Mouse (Mus musculus) kidney, adult 11 months (tissue): ENCODE measurements around the gene Pgpep1.

Experiments used
- DNase-seq: peaks from one replicate; pipeline ENCODE4 v3.0.0; 2022

Gene Pgpep1

DNA sequence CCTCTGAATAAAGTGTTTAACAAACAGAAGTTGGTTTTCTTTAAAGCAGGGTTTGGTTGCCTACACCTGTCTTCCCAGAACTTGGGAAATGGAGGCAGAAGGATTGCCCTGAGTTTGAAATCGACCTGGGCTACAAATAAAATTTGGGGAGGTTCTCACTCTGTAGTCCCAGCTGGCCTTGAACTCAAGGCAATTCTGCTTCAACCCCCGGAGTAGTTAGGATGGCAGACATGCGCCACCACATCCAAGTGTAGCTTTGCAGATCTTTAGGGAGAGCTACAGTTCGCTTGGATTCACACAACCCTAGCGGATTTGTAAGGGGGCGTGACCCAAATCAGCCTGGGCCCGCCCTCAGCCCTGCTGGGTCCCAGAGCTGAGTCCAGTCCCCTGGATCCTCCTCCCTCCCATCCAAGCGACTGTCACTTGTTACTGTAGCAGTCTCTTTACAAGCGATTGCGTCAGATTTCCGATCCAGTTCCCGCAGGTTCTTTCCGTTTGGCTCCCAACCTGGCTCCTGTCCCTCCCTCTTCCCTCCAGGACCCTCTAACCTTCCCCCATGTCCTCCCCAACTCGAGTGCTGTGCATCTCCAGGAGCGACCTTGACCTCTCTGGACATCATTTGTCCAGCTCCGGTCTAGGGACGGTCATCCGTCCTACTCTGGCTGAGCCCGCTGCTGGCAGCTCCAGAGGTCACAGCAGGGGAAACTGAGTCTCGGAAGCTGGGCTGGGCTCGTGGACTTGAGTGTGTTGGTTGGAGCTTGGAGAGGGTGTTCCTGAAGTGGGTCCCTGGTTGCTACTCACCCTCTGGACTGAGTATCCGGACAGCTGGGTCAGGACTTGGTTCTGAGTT is 29.4 kb downstream of the Pgpep1 start:
- DNase-seq, result peak; percentile 83

DNA sequence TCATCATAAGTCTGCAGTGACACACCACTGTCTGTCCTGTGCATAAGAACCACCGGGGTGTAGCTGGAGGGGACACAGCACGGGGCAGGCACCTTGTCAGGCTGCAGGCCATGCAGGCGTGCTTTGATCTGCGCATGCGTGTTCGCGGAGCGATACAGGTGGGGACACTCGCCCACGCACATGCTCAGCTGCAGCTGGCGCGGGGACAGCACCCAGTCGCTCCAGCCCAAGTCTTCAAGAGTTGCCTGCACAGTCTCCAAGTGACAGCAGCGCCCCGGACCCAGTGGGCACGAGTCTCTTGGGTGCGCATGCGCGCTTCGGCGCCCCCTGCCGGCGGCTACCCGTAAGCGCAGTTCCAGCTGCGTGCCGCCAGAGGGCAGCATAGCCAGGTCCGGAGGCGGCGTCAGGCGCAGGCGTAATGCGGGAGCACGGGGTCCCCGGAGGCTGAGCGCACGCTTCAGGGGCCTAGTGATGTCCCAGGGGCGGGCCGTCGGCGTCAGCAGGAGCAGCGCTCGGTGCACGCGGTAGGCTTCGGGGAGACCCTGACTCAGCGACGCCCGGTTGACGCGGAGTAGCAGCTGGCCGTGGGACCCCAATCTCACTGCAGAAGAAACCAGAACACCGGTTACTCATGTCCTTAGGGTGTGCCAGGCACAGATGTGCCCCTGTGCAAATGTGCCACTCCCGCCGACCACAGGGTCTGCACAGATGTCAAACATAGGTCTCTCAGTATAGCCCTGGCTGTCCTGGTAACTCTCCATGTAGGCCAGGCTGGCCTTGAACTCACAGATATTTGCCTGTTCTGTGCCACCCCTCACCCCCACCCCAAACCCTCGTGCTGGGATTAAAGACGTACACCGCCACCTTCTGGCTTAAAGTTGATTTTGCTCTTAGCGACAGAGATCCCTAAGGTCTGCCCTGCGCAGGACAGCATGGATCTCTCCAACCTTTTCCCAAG is 30.3 kb downstream of the Pgpep1 start:
- peak; percentile 84 for DNase-seq

DNA sequence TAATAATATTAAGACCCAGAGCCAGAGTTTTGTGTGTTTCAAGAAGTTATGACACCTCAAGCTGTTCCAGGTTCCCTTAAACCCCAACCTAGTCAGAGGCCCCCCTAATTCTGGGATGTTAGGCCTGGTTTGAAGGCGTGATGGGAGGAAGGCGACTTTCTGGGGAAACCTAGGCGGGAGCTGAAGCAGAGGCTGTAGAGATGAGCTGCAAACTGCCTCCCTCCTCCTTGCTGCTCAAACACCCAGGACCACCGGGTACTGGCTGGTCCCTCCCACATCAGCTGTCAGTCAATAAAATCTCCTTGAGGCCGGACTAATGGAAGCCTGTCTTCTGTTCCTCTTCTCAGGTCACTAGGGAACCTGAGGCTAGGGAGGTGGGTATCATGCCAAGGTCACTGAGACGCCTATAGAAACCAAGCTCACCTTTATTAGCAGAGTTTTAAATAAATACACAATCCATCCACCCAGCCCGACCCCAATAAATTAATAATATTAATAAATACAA is 31.1 kb downstream of the Pgpep1 start:
- DNase-seq, result no peak

GRCm38 (mm10) chr8:70627041-70627440 is 33.1 kb downstream of the Pgpep1 start:
- DNase-seq, result no peak

DNA sequence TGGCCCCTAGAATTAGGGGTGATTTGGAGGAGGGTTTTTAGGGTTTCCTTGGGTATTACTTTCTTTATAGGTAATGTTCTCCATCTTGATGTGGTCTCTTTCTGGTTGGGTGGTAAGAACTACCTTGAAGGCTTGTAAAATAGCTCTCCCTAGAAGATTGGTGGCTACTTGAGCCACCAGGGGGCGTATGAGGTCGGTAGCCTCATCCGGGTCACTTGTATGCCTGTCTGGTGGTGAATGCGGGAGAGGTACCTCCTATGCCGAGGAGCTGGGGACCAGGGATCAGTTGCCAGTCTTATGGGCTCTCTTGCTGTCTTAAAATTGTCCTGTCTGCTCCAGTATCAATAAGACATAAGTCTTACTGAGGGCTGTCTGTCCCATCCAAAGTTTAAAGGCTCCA is 35.1 kb downstream of the Pgpep1 start:
- peak; percentile 52 for DNase-seq

- no peak for DNase-seq
Observed at GRCm38 (mm10) chr8:70622220-70622619, 38.0 kb downstream of the Pgpep1 start.

GRCm38 (mm10) chr8:70618888-70619334 is 41.3 kb downstream of the Pgpep1 start:
- no peak for DNase-seq

DNA sequence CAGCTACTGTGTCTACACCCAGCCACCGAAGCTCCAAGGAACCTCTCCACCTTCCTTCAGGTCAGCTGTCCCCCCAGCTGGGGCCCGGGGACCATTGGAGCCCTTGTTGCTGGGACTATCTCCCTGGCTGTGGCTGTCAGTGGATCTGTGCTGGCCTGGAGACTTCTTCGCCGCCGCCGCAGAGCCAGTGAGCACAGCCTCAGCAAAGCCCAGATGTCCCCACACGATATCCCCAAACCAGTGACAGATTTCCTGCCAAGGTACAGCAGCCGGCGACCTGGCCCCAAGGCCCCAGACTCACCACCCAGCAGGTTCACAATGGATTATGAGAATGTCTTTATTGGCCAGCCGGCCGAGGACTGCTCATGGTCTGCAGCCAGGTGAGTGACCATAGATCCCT is 42.2 kb downstream of the Pgpep1 start:
- no peak for DNase-seq

GRCm38 (mm10) chr8:70616645-70617044 is 43.5 kb downstream of the Pgpep1 start:
- no peak for DNase-seq

DNA sequence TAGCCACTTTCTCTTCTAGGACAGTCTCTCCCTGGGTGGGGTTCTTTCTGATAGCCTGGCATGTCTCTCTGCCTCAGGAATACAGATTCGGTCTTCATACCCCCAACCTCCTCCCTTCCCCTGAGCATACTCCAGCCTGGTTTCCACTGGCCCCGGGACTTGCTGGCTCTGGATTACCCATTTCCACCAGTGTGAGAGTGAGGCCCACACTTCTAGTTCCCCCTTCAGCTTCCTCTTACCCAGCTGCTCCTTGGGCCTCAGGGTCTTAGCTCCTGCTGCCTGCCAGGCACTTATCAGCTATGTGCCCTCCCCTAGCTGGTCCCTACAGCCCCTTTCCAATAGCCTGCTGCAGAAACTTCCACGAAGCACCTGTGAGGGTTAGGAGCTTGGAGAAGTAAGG is 44.3 kb downstream of the Pgpep1 start, which contains the start of gene Lrrc25:
Gene Lrrc25 (plus strand): TSS at position 262 of the 400 bp plus-strand sequence.
- DNase-seq, result no peak

- no peak for DNase-seq
Observed at GRCm38 (mm10) chr8:70615281-70615680, 44.9 kb downstream of the Pgpep1 start.

DNA sequence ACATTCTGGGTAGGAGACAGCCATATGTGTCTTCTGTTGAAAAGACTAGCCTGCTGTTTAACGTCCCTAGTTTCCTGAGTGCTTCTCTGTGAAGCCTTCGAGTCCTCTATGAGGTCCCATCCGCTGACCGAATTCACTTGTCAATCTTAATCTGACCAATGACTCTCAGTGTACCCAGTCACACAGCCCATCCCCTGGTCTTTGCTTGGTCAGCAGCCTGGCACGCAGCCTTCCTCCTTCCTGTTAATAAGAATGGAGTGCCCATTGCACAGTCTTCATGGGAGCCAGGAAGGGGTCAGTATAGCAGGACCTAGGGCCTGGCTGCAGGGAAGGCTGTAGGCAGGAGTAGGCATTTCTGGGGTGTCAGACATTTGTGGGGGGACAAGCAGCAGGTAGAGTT is 45.7 kb downstream of the Pgpep1 start:
- DNase-seq, result no peak

DNA sequence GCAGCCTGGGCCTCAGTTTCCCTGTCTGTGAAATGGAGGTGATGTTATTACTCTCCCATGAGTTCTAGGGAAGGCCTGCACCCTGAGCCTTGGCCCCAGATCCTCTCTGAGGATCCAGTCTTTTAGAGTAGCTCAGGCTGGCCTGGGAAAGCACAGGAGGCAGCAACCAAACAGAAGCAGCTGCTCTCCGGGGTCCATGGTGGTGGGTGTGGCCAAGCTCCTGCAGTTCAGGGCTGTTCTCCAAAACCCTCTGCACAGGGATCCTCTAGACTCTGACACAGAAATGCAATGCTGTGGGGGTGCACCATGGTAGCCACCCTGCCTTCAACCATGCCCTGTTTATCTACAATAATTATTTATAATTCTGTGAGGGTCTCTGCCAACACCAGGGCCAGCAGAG is 46.4 kb downstream of the Pgpep1 start:
- DNase-seq, result no peak

DNA sequence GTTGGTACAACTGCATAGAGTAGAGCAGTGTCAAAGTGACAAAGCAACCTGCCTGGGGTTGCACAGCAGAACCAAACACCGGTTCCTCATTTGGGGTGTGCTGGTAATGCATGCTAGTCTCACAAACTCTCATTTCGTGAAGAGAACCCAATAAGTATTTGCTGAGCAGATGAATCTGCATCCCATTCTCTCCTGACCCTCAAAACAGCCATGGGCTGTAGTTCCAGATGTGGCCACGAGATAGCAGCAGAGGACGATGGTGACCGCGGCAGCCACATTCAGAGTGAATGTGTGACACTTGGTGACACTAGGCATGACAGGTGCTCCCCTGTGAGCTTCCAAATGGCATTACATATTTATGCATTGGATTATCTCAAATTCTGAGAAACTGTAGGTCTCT is 48.3 kb downstream of the Pgpep1 start:
- peak; percentile 76 for DNase-seq

DNA sequence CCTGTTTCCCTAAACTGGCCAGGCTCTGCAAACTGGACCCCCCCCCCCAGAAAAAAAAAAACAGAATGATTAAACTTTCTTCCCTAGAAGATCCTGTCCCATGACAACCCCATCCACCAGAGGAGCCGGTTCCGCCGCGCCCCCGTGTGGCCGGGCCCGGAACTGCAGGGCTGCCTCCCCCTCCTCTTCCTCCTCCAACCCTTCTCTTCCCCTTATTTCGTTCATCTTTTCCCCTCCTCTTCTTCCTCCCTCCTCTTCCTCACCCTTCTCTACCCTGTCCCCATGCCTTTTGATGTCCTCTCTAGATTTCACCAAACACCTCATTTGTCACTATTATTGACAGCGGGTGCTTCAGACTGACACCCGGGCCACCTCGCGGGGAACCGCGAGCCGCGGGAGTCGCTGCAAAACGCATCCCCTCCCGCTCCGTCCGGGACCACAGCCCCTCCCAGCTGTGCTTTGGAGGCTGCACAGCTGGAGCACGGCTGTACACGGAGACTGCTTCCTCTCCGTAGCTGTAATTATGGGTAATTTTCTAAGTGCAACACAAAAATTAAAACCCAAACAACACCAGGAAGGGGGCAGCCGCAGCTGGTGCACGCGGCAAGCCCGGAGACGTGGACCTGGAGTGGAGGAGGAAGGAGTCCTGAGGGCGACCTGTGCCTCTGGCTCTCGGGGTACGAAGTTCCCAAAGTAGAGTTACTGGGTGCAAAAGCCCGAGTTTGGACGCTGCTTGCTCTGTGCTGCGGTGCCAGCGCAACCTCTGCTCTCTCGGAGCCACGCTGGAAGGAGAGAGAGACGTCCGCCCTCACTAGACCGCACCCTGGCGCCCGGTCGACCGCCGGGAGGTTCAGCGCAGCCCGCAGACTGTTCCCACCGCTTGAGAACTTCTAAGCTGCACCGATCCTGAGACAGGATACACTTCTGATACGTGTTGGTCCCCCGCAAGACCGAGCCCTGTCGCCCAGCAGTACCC is 49.1 kb downstream of the Pgpep1 start:
- peak; percentile 62 for DNase-seq

DNA sequence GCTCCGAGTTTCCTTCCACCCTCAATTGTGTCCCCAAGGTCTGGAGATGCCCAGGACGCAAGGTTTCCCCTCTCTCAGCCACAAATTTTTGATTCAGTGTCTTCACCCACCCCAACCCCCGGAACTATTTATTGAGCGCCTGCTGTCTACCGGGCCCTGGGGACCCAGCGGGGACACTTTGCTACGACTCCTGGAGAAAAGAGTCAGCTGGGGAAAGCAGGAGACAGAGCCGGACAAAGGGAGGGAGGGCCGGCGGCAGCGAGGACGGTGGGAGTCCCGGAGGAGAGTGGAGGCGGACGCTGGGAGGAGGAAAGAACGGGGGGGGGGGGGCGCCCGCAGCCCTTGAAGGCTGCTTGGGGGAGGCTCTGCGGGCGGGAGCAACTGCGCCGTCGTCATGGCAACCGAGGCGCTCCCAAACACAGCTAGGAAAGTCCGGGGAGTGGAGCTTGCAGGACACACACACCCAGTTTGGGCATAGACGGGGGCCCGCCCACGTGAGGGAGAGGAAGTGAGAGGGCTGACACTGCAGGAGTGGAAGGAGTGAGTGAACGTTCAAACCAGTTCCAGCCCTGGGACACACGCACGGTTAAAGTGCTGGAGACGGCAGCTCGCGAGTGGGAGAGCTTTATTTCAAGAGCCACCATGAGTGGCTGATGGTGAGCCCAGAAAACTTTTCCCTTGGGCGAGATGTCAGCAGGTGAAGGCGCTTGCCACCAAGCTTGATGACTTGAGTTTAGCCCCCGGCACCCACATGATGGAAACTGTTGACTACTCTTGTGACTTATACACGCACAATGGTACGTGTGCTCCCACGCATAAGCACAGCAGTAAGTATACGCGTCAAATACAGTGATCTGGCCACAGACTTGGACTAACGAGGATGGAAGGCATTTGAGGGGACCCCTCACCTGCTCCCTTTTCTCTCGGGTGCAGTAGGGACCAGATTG is 50.1 kb downstream of the Pgpep1 start:
- peak; percentile 92 for DNase-seq

DNA sequence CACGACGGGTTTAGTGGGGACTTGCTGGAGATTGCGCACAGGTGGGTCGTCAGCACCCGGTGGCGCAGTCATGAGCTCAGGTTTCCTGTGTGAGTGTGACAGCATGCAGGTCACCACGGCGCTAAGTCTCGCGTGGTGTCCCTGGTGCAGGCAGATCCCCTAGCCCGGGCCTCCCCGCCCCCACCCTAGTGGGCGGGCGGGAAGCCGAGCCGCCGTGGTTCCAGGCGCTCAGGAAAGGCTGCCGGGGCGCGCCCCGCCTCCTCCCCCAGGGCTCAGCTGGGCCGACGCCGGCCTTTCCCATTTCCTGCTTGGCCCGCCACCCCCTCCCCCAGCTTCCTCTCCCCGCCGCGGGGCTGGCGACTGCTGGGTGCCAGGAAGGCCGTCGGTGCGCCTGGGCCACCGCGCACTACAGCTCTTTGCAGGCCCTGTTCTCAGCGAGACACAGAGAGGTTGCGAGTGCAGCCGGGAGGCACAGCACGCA is 50.8 kb downstream of the Pgpep1 start:
- peak; percentile 88 for DNase-seq

- DNase-seq, result no peak
Observed at GRCm38 (mm10) chr8:70608749-70609367, 51.3 kb downstream of the Pgpep1 start, which contains the start of gene Ssbp4. Gene Ssbp4, minus strand, starts transcription at chr8:70608872.

DNA sequence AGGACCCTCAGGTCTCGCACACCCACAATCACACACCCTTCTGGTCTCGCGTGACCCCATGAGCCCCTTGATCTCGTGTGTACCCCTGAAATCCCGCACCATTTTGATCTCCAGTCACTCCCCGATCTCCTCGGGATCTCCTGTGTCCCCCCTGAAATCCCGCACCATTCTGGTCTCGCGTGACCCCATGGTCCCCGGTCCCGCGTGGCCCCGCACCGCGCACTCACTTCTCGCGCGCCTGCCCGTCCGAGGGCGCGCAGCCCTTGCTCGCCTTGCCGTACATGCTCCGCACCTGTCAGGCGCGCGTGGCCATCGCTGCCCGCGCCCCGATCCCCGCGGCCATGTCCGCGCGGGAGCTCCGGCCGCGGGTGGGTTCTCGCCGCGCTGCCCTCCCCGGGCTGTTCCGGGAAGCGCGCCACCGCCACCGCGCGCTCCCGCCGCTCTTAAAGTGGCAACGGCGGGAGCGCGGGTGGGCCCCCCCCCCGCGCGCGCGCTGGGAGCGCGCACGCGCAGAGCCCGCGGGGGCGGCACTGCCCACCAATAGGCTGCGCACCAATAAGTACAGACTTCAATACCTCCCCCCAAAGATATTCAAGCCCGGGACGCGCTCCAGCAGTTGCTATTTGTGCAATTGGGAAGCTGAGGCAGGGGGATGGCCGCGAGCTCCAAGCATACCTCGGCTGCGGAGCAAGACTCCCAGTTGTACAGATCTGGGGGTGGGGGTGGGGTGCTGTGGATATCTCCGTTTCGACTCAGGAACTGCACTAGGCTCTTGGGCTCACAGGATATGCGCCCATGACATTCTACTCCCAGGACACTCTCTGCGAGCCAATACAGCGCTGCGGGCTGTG is 52.1 kb downstream of the Pgpep1 start:
- DNase-seq, result peak; percentile 55
